Mouse (Mus musculus) CD4-positive, CD25-positive, alpha-beta regulatory T cell, adult 2 months (primary cell): ENCODE data around the gene Hist1h2bp.

Source experiments
- DNase-seq: peaks from one replicate; pipeline ENCODE4 v3.0.0-alpha.2; 2012; ENCODE audit warnings: low read depth, low spot score

The Hist1h2bp gene

GRCm38 (mm10) chr13:21786899-21787629 lies at the start of gene Hist1h2bp, which contains the start of gene Hist1h2an:
Gene Hist1h2bp, plus strand, starts transcription at chr13:21787461.
Gene Hist1h2an, minus strand, starts transcription at chr13:21787218.
- DNase-seq: peak; percentile 92

- no peak for DNase-seq
Observed at GRCm38 (mm10) chr13:21745006-21745405, 42.3 kb upstream of the Hist1h2bp start.

DNA sequence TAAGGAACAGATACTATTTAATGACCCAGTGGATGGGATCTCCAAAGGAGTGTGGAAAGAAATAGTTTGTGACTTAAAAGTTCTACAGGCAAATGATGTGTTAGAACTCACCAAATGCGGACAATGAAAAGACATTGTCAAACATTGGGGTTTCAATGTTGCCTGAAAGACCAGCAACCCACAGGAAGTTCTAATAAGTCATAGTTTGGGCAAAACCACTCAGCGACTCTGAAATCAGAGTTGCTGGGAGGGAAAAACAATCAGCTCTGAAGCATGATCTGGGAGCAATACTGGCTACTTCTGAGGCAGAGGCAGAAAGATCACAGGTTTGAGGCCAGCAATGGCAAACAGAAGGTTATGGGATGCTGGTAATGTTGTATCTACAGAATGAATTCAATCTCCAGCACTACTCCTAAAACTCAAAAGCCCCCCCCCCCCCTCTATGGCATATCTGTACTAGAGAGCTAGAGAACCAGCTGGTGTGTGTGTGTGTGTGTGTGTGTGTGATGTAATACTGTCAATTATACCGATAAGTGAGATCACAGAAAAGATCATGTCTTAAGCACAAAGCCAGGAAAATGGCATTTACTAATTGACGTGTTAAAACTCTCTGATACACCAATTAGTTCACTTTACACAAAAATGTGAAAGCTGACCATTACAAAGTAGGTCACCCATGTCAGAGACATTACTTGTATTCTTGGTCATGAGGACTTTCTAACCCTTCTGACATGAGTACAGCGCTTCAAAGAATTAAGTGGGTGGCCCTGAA lies 37.7 kb upstream of the Hist1h2bp start:
- DNase-seq: peak; percentile 44

GRCm38 (mm10) chr13:21750159-21751017 lies 36.9 kb upstream of the Hist1h2bp start, which contains the start of gene Hist1h4k:
Gene Hist1h4k, minus strand, starts transcription at chr13:21750505.
- peak; percentile 88 for DNase-seq

DNA sequence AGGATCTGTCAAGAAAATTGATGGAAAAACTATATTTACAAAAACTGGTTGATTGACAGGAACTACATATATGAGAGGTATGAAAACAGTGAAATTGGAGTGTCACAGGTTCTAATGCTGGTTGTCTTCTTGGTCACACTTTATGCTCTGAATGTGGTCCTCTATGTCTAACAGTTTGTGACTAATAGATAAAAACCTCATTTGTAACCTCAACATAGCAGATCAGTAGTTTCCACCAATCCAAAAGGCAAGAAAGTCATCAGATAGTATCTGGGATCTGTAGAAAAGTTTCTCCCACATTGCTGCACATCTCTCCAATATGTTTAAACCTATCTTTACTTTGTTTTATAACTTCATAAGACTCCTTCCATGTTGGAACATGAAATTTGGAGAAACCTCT lies 35.8 kb upstream of the Hist1h2bp start:
- DNase-seq: no peak

- DNase-seq: no peak
Observed at GRCm38 (mm10) chr13:21751827-21752226, 35.4 kb upstream of the Hist1h2bp start.

DNA sequence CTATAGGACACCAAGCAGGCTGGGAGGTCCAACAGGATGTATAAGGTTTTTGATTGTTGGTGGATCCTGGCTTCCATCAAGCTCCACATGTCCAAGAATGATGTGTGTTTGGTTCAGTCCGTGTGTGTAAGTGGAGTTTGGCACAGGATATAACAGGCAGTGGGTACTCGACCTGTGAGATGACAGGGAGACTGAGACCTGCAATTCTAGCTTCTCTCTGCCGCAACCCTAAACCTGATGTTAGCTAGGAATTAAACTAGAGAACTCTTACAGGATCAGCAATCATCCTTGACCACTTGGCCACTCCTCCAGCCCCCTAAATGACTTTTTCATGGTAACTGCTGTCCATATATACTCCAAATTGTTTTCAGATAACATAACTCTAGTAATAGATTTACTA lies 34.9 kb upstream of the Hist1h2bp start:
- DNase-seq: no peak

GRCm38 (mm10) chr13:21753051-21753523 lies 34.2 kb upstream of the Hist1h2bp start:
- DNase-seq: no peak

DNA sequence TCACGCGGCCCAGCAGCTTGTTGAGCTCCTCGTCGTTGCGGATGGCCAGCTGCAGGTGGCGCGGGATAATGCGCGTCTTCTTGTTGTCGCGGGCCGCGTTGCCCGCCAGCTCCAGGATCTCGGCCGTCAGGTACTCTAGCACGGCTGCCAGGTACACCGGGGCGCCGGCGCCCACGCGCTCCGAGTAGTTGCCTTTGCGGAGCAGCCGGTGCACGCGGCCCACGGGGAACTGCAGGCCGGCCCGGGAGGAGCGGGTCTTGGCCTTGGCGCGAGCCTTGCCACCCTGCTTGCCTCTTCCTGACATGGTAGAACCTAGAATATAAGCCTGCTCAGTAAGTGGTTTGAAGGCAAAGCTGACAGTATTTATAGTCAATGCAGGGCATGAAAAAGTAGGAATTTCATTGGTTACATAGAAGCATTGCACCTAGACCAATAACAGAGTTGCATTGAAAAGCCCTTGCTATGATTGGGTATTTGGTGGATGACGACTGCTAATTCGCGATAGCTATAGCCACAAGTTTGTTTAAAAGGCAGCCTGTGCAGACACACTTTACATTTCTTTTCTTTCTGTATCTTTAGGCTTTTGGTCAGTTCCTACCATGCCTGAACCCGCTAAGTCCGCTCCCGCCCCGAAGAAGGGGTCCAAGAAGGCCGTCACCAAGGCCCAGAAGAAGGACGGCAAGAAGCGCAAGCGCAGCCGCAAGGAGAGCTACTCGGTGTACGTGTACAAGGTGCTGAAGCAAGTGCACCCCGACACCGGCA lies 33.6 kb upstream of the Hist1h2bp start, which contains the start of the genes Hist1h2ak and Hist1h2bn:
Gene Hist1h2ak, minus strand, starts transcription at position 304 of the 762 bp plus-strand sequence.
Gene Hist1h2bn, plus strand, starts transcription at position 600 of the 762 bp plus-strand sequence.
- DNase-seq: peak; percentile 90

GRCm38 (mm10) chr13:21754294-21755001 lies 32.8 kb upstream of the Hist1h2bp start:
- peak; percentile 64 for DNase-seq

DNA sequence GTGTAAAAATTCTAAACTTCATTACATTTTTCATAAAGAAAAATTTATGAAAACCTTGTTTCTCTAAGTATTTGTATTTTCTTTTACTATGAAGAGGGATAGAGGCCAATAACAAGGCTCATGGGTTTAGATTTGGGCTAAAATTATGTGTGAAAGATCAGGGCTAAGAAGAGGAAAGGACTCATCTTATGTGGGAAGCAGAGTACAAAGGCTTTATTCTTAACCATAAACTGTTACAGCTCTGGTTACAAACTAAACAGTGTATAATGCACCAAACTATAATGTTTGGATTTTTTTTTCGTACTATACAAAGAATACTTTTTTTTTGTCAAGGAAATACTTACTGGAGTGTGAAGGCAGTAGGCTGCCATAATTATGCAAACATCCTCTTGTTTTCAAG lies 31.6 kb upstream of the Hist1h2bp start:
- no peak for DNase-seq

DNA sequence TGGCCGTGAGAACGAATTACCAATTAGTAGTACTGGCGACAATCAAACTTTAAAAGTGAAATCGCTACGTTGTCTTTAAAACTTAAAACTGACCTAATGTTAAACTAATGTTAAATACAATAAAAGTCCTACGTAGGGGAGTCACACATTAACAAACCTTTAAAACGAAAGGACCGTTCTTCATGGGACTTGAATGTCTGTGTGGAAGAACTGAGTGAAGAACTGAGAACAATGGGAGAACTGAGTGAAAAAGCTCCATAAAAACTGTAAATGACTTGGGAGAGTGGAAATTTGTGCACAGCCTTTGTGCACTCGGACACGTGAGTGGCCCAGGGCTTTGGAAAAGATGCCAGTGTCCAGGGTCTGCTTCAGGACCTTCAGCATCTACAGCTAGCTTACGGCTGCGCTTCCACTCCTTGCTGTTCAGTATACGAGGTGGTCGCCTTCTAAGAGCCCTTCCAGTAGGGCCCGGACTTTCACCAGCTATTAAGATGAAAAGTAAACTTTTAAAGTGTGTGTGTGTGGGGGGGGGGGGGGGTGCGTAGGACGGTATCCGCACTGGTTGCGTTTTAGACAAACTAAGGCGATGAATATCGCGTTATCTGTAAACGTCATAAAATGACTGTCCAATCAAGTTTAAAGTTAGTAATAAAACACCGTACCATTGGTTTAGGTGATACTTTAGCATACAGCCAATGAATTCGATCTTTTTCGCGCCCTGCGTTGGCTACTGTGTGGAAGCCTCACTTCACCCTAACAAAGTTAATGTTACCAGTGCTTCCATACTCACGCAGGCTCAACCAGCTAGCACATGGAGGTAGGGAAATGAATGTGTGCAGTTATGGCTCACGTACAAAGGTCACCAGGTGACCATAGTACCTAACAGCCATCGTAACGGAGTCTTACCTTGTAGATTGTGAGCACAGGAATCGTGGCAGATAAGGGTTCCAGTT lies 8.2 kb upstream of the Hist1h2bp start:
- peak; percentile 92 for DNase-seq

DNA sequence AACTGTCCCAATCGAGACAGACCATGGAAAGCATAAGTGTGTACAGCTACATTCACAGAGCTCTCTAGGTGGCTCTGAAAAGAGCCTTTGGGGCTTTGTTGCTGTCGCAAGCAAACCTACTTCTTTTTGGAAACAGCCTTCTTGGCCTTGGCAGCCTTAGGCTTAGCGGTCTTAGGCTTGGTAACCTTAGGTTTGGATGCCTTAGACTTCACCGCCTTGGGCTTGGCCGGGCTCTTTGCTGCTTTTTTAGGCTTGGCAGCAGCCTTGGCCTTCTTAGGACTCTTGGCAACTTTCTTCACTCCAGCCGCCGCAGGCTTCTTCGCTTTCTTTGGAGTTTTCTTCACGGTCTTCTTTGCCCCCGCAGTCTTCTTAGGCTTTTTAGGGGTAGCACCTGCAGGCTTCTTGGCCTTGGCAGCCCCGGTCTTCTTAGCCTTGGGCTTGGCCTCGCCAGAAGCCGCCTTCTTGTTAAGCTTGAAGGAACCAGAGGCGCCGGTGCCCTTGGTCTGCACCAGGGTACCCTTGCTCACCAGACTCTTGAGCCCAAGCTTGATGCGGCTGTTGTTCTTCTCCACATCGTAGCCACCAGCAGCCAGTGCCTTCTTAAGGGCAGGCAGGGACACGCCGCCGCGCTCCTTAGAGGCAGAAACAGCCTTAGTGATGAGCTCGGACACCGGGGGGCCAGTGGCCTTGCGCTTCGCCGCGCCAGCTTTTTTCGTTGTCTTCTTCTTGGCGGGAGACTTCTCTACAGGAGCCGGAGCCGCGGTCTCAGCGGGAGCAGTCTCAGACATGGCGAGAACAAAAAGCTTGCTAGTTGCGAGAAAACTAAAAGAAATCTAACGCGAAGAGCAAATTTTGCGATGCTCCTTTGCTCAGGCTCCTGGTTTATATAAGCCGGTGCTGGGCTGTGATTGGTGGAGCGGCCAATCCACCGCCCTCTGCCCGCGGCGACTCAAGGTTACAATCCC lies 7.2 kb upstream of the Hist1h2bp start, which contains the start of gene Hist1h1b:
Gene Hist1h1b, minus strand, starts transcription at position 859 of the 965 bp plus-strand sequence.
- DNase-seq: peak; percentile 62

DNA sequence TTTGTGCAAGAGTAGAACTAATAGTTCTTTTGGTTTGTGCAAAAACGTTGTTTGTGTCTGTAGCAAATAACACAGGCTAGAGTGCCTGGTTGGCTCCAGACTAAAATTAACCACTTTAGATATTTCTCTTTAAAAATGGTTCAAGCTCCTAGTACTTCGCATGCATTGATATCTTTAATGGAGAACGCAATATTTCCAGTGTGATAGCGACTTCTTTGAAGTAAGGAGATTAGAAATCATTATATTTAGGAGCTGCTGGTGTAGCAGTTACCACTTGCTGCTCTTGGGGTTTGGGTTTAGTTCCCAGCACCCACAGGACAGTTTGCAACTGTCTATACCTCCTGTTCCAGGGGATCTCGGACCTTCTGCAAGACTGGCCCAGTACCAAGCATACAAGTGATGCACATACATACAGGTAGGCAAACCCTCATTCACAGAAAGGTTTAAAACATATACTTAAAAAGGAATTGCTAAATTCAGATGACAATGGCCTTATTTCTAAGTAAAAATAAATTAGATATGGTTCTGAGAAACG lies 6.2 kb upstream of the Hist1h2bp start:
- DNase-seq: no peak

- DNase-seq: no peak
Observed at GRCm38 (mm10) chr13:21781639-21782038, 5.6 kb upstream of the Hist1h2bp start.

- DNase-seq: peak; percentile 45
Observed at GRCm38 (mm10) chr13:21782361-21783254, 4.7 kb upstream of the Hist1h2bp start.
